Mouse (Mus musculus) bone marrow, adult 2 months (tissue): ENCODE data around the gene Tfb1m.

ENCODE experiments used
- CTCF ChIP-seq: fragments of 200-500 bp; IDR thresholded peaks from 2 replicates; pipeline ENCODE4 v1.5.1; 2011; ENCODE audit warnings: low read length, control low read depth; ENCODE audit not compliant: control insufficient read depth, insufficient read depth
- POLR2A ChIP-seq: fragments of 200-500 bp; IDR thresholded peaks from 2 replicates; pipeline ENCODE4 v1.6.1; 2011; ENCODE audit warnings: low read depth, mild to moderate bottlenecking, control low read depth, low read length, borderline replicate concordance; ENCODE audit not compliant: control insufficient read depth

GRCm38 (mm10) chr17:3485851-3486250 is 71.7 kb downstream of the Tfb1m start:
- TF ChIP-seq CTCF (no peak), POLR2A (no peak)
